Mouse (Mus musculus): ENCODE measurements at regions not wholly inside any gene's neighbourhood (a gene's known extent, or its start where the extent isn't known, plus 50 kb on each side); places are given as distances from the start of the nearest gene placed in this dataset.

GRCm38 (mm10) chr15:96936705-96937346 is 118.9 kb downstream of the Slc38a4 start (continued):
- TF ChIP-seq ZC3H11A (IDR thresholded peaks at IDR 0.05; ENCODE audit: low read depth, low read length): peak; percentile 96
- TF ChIP-seq ZMIZ1 (IDR thresholded peaks at IDR 0.05; ENCODE audit: low read depth, low read length): no peak
- peak; percentile 99 for TF ChIP-seq SMC3 (IDR thresholded peaks at IDR 0.05; ENCODE audit: low read depth, low read length)
- TF ChIP-seq ELF1 (IDR thresholded peaks at IDR 0.05; ENCODE audit: low read depth, low read length): peak; percentile 73
- 0 out of 2 replicates have a peak, but pooled peaks have one; percentile 10 for TF ChIP-seq USF1 (IDR thresholded peaks at IDR 0.05; ENCODE audit: low read depth, low read length)
- no peak for TF ChIP-seq GATA1 (IDR thresholded peaks at IDR 0.05; ENCODE audit: low read depth, low read length)
- peak; percentile 80; the same call in 1 of the 2 replicates for TF ChIP-seq JUND (IDR thresholded peaks at IDR 0.05; ENCODE audit: low read depth, low read length)
- TF ChIP-seq MYC (IDR thresholded peaks at IDR 0.05; ENCODE audit: low read depth, low read length): peak; percentile 63; the same call in 1 of the 2 replicates

GRCm38 (mm10) chr15:96936216-96936615 is 119.5 kb downstream of the Slc38a4 start:
- H3K9ac ChIP-seq (ENCODE audit: control insufficient read depth, low read depth, low read length, poor library complexity, severe bottlenecking): no peak overlapping the region
- H3K79me2 ChIP-seq (ENCODE audit: control insufficient read depth, insufficient read depth, low read length, poor library complexity): no peaks in the 10 kb centered on the region
- H3K4me1 ChIP-seq (ENCODE audit: control insufficient read depth in 1 of 2, insufficient read depth in 2 of 2, low read length in 2 of 2): no peaks in the 10 kb centered on the region
- no peaks in the 10 kb centered on the region for H3K27me3 ChIP-seq (ENCODE audit: control insufficient read depth in 1 of 2, insufficient read depth in 2 of 2, low read length in 2 of 2)
- TF ChIP-seq USF2 (IDR thresholded peaks at IDR 0.05; ENCODE audit: borderline replicate concordance in 1 of 2, insufficient read depth in 1 of 2, low read depth in 1 of 2, low read length in 2 of 2) (no peak), HCFC1 (IDR thresholded peaks at IDR 0.05; ENCODE audit: low read depth, low read length) (no peak), POLR2A (IDR thresholded peaks at IDR 0.05; ENCODE audit: control insufficient read depth in 1 of 2, insufficient read depth in 1 of 2, low read depth in 1 of 2, low read length in 2 of 2, poor library complexity in 1 of 2) (no peak), ZNF384 (IDR thresholded peaks at IDR 0.05; ENCODE audit: low read depth, low read length) (no peak), GABPA (IDR thresholded peaks at IDR 0.05; ENCODE audit: low read depth, low read length) (no peak), SIN3A (IDR thresholded peaks at IDR 0.05; ENCODE audit: low read length) (no peak), RAD21 (IDR thresholded peaks at IDR 0.05; ENCODE audit: low read depth, low read length) (no peak), NRF1 (IDR thresholded peaks at IDR 0.05; ENCODE audit: insufficient read depth, low read depth, low read length, poor library complexity, severe bottlenecking) (no peak), POLR2AphosphoS2 (IDR thresholded peaks at IDR 0.05; ENCODE audit: low read length) (no peak), MYC (IDR thresholded peaks at IDR 0.05; ENCODE audit: low read depth, low read length) (no peak), USF1 (IDR thresholded peaks at IDR 0.05; ENCODE audit: low read depth, low read length) (no peak)
- H3K27ac ChIP-seq (ENCODE audit: control insufficient read depth, low read depth, low read length): no peak overlapping the region
- no peak for DNase-seq (ENCODE audit: low read depth, low spot score)
- no peaks in the 10 kb centered on the region for H3K36me3 ChIP-seq (ENCODE audit: control insufficient read depth in 1 of 2, insufficient read depth in 2 of 2, low read length in 2 of 2)
- no peaks in the 10 kb centered on the region for H3K9me3 ChIP-seq (replicated peaks; ENCODE audit: insufficient read depth, low read length)
- H3K4me3 ChIP-seq (ENCODE audit: control insufficient read depth in 1 of 2, insufficient read depth in 1 of 2, low read depth in 2 of 2, low read length in 2 of 2): no peak overlapping the region

GRCm38 (mm10) chr15:96933451-96933850 is 122.3 kb downstream of the Slc38a4 start:
- DNase-seq (ENCODE audit: low read depth, low spot score): no peak
- H3K36me3 ChIP-seq (ENCODE audit: control insufficient read depth in 1 of 2, insufficient read depth in 2 of 2, low read length in 2 of 2): no peaks in the 10 kb centered on the region

More at GRCm38 (mm10) chr15:96933451-96933850, 122.3 kb downstream of the Slc38a4 start:
- Histone ChIP-seq H3K4me1 (ENCODE audit: control insufficient read depth in 1 of 2, insufficient read depth in 2 of 2, low read length in 2 of 2) (no peaks in the 10 kb centered on the region), H3K79me2 (ENCODE audit: control insufficient read depth, insufficient read depth, low read length, poor library complexity) (no peaks in the 10 kb centered on the region), H3K4me3 (ENCODE audit: control insufficient read depth in 1 of 2, insufficient read depth in 1 of 2, low read depth in 2 of 2, low read length in 2 of 2) (no peak overlapping the region), H3K27me3 (ENCODE audit: control insufficient read depth in 1 of 2, insufficient read depth in 2 of 2, low read length in 2 of 2) (peaks cover 0 to 2% of the 10 kb centered on the region in 2 experiments; a peak in 1 of 4 replicates), H3K27ac (ENCODE audit: control insufficient read depth, low read depth, low read length) (no peak overlapping the region), H3K9ac (ENCODE audit: control insufficient read depth, low read depth, low read length, poor library complexity, severe bottlenecking) (no peak overlapping the region), H3K9me3 (replicated peaks; ENCODE audit: insufficient read depth, low read length) (no peaks in the 10 kb centered on the region)
- TF ChIP-seq NELFE (IDR thresholded peaks at IDR 0.05; ENCODE audit: low read depth, low read length): no peak

All from MEL (cell line).